Mouse (Mus musculus): ENCODE measurements around the gene Foxn3. TPM values are rescaled to one million over a fixed set of nuclear protein-coding genes. Genes with fewer than 3 reads are reported as not detected.

The Foxn3 gene
- 23.0 and 24.6 TPM in 2 replicates for polyA plus RNA-seq (2012; rRNA removed)

GRCm38 (mm10) chr12:99563219-99564059, at the start of gene Foxn3:
Gene Foxn3, minus strand, starts transcription at chr12:99563582.

Data from central nervous system, embryonic 18 days (tissue).